Mouse (Mus musculus) midbrain, embryonic 14.5 days (tissue): ENCODE results near the gene Tyk2. TPM values are rescaled to one million over a fixed set of nuclear protein-coding genes. Genes with fewer than 3 reads are reported as not detected.

Experiments
- ATAC-seq: fragments of 200-750 bp; cut with Nextera tagmentation; 2 replicates; pipeline ENCODE4 v1.8.0; 2017; ENCODE audit warnings: moderate number of reproducible peaks, moderate library complexity; ENCODE audit not compliant: low FRiP score, low TSS enrichment
- DNase-seq: peaks from one replicate; pipeline ENCODE4 v3.0.0-alpha.2; 2015
- H3K27ac ChIP-seq: fragments of 300-500 bp; sonication (generic); replicated peaks from 2 replicates; pipeline ENCODE4 v1.5.1; 2014; ENCODE audit warnings: mild to moderate bottlenecking, low read depth, low read length, moderate library complexity
- H3K27me3 ChIP-seq: fragments of 300-500 bp; sonication (generic); 2 replicates; pipeline ENCODE4 v1.6.1; 2014; ENCODE audit warnings: low read length, control low read depth, mixed read lengths; ENCODE audit not compliant: control insufficient read depth, insufficient read depth
- H3K36me3 ChIP-seq: fragments of 300-500 bp; sonication (generic); 2 replicates; pipeline ENCODE4 v1.6.1; 2014; ENCODE audit warnings: low read length, control low read depth; ENCODE audit not compliant: control insufficient read depth, insufficient read depth
- H3K4me1 ChIP-seq: fragments of 300-500 bp; sonication (generic); 2 replicates; pipeline ENCODE4 v1.6.1; 2014; ENCODE audit warnings: mild to moderate bottlenecking, antibody characterized with exemption, low read length, control low read depth; ENCODE audit not compliant: control insufficient read depth, insufficient read depth
- H3K4me2 ChIP-seq: fragments of 300-500 bp; sonication (generic); 2 replicates; pipeline ENCODE4 v1.6.1; 2014; ENCODE audit warnings: mild to moderate bottlenecking, low read length, moderate library complexity
- H3K4me3 ChIP-seq: fragments of 300-500 bp; sonication (generic); replicated peaks from 2 replicates; pipeline ENCODE4 v1.5.1; 2014; ENCODE audit warnings: low read depth, low read length
- H3K9ac ChIP-seq: fragments of 300-500 bp; sonication (generic); replicated peaks from 2 replicates; pipeline ENCODE4 v1.6.1; 2014; ENCODE audit warnings: mild to moderate bottlenecking, low read length, moderate library complexity
- H3K9me3 ChIP-seq: fragments of 300-500 bp; sonication (generic); 2 replicates; pipeline ENCODE4 v1.6.1; 2016; ENCODE audit warnings: low read length, control low read depth, mixed read lengths; ENCODE audit not compliant: control insufficient read depth
- WGBS: fragments of 180-500 bp; shearing (Covaris S2); extraction: QIAGEN DNeasy Blood & Tissue Kit; methylation state at CpG from one replicate; pipeline ENCODE4 v1.1.7; 2014; 5-methylcytosine and 5-hydroxymethylcytosine counted together
- polyA plus RNA-seq: library from polyadenylated mRNA; unstranded; fragments of >200 nt; fragmentation: Nextera tagmentation; extraction: Ambion mirVana; gene quantifications from 2 replicates; pipeline ENCODE4 v1.2.1, GENCODE M21; 2014

Gene Tyk2
- polyA plus RNA-seq, 1 experiment from 2014 or later = 8.5 TPM

DNA sequence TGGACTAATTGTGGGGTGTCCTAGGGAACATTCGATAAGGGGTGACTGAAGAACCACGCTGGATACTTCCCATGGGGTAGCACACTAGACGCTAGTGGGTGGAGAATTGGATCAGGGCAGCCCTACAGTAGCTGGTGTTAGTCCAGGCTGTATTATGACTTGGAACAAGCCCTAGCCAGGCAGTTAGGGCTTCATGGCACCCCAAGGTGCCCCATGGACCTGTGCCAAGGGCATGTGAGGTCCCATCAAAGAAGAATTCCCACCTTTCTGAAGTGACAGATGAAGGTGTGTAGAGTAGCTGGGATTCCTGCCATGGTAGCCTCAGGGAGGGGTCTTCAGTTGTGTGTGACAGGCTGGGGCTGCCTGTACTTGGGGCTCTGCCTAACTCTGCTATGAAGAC is 35.5 kb upstream of the Tyk2 start:
- DNase-seq (no peak), ATAC-seq (no peak)
- H3K36me3 ChIP-seq = no peaks in the 10 kb centered on the region
- WGBS = 39% methylated on average over 3 of the region's 3 CpGs
- peaks cover 54% of the 10 kb centered on the region for H3K27me3 ChIP-seq
- H3K9ac ChIP-seq = no peak overlapping the region; the same call in 1 of the 2 replicates
- H3K27ac ChIP-seq = no peak overlapping the region
- no peaks in the 10 kb centered on the region; the same call in 1 of the 2 replicates for H3K4me1 ChIP-seq
- H3K4me2 ChIP-seq = peak overlapping the region; percentile 63
- no peaks in the 10 kb centered on the region for H3K9me3 ChIP-seq
- H3K4me3 ChIP-seq = peak overlapping the region; percentile 39

DNA sequence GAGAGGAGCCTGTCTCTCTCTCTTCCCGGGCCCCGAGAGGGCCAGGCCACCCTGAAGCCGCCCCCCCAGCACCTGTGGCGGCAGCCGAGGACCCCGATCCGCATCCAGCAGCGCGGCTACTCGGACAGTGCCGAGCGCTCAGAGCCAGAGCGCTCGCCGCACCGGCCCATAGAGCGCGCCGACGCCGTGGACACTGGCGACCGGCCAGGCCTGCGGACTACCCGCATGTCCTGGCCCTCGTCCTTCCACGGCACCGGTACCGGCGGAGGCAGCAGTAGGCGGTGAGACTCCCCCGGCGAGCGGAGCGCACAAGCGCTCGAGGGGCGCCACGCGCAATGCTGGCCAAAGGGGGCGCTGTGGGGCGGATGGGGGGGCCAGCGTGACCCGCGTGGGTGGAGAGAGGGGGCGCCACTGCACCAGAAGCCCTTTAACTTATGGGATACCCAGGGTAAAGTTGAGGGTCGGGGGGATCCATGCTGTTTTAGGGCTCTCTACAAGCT is 35.0 kb upstream of the Tyk2 start:
- no peak for ATAC-seq
- no peaks in the 10 kb centered on the region for H3K36me3 ChIP-seq
- H3K4me1 ChIP-seq = no peaks in the 10 kb centered on the region; the same call in 1 of the 2 replicates
- DNase-seq = peak; percentile 55
- peak overlapping the region; percentile 63 for H3K4me2 ChIP-seq
- H3K4me3 ChIP-seq = peak overlapping the region; percentile 39
- H3K27ac ChIP-seq = no peak overlapping the region
- WGBS = 1% methylated on average over 47 of the region's 47 CpGs
- H3K9me3 ChIP-seq = no peaks in the 10 kb centered on the region
- peaks cover 55% of the 10 kb centered on the region for H3K27me3 ChIP-seq
- H3K9ac ChIP-seq = peak overlapping the region; percentile 36; the same call in 1 of the 2 replicates

DNA sequence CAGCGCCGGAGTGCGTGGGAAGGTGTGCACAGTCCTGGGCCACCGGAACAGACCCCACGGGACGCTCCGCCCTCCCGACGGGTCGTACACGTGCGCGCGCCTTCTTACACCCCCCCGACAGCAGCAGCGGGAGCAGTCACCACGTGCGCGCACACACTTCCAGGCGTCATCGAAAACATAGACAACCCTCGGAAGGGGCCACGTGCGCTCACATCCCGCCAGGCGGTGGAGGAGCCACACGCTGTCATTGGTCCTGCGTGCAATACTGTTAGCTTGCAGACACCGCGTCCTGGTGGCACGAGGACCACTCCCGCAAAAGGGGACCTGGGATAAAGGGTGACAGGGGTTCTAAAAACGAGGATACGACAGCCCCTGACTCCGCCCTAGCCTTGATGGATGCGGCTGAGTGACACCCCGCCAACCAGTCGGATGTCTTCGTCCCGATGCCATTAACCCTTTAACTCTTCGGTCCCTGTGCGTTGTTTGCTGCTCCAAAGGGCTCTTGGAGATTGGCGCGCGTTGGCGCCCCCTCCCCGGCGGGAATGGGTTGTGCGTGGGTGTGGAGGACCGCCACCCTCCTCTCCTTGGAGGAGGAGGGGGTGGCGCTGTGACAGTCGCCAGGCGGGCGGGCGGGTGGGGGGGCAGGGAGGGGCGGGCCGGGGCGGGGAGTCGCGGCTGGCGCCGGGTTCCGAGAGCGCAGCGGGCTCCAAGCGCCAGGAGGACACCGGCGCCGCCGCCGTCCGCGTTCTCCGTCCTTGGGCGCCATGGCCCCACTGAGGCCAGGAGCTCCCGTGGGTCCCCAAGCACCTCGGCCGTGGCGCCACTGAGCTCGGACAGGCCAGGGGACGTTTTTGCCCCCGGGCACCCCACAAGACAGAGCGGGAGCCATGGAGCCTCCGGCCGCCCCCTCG is 34.3 kb upstream of the Tyk2 start, which contains the start of gene Pde4a:
Gene Pde4a, plus strand, starts transcription at position 674 of the 911 bp plus-strand sequence.
- Histone ChIP-seq H3K9ac (peak within 1 kb of the TSS; percentile 36; the same call in 1 of the 2 replicates), H3K9me3 (no peaks in the 10 kb centered on the region), H3K4me2 (peak within 1 kb of the TSS; percentile 63), H3K4me1 (no peaks in the 10 kb centered on the region; the same call in 1 of the 2 replicates), H3K27me3 (peaks cover 55% of the 10 kb centered on the region), H3K36me3 (no peaks in the 10 kb centered on the region), H3K27ac (no peak within 1 kb of the TSS), H3K4me3 (peak within 1 kb of the TSS; percentile 39)
- DNase-seq (peak; percentile 73), ATAC-seq (peak; percentile 32)
- 1% methylated on average over 78 of the region's 86 CpGs for WGBS

DNA sequence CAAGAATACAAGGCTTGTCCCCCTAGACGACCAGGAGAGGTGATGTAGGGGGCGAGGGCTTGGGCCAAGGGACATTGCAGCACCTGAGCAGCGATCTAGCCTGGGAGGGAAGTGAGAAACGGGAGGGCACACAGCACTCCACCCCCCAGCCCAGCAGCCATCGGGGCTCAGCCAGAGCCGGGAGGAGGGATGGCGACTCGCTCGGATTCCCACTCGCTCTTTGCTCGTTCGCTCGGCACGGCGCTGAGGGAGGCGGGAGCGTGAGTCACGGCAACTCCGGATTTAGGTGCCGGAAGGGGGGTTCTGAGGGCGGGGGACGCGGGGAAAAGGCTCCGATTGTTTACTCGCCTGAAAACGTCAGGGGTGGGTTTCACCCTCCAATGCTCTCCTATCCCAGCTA is 33.0 kb upstream of the Tyk2 start:
- H3K9ac ChIP-seq = no peak overlapping the region
- no peak overlapping the region for H3K4me3 ChIP-seq
- no peaks in the 10 kb centered on the region for H3K36me3 ChIP-seq
- peaks cover 55% of the 10 kb centered on the region for H3K27me3 ChIP-seq
- peak overlapping the region; percentile 36 for H3K4me2 ChIP-seq
- no peaks in the 10 kb centered on the region for H3K9me3 ChIP-seq
- H3K27ac ChIP-seq = no peak overlapping the region
- no peaks in the 10 kb centered on the region; the same call in 1 of the 2 replicates for H3K4me1 ChIP-seq
- 1% methylated on average over 26 of the region's 26 CpGs for WGBS
- ATAC-seq = no peak
- DNase-seq = no peak

DNA sequence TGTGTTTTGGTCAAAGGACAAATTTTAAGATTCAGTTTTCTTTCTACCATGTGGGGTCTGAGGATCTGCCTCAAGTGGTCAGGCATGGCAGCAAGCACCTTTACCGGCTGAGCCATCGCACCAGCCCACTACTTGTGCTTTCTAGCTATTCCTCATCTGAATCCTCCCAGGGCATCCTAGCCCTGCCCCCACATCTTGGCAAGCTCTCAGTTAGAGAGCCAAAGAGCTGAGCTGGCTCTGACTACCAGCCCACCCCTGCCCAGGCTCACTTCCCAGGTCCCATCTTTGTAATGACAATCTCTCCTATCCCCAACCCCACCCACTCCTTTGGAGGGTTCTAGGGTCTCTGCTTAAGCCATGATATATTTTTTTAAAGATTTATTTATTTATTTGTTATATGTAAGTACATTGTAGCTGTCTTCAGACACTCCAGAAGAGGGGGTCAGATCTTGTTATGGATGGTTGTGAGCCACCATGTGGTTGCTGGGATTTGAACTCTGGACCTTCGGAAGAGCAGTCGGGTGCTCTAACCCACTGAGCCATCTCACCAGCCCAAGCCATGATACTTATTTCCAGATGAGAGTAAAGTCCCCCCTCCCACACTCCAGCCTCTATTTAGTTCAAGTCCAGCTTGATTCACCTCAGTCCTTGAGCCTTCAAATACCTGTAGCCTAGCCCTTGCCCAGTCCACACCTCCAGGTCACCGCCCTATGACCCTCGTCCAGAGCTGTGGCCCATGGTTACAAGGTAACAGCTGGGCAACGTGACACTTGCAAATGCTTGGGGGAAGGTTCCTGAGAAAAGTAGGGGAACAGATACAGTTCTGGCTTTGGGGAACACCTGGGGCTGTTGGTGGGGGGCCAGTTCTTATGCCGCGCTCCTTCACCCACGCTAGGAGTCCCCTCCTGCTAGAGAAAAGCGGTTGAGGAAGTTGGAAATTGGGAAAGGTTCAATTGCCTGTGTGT is 32.3 kb upstream of the Tyk2 start:
- Histone ChIP-seq H3K27ac (no peak overlapping the region), H3K36me3 (no peaks in the 10 kb centered on the region), H3K9me3 (no peaks in the 10 kb centered on the region), H3K4me3 (no peak overlapping the region), H3K4me1 (no peaks in the 10 kb centered on the region; the same call in 1 of the 2 replicates), H3K9ac (no peak overlapping the region), H3K4me2 (no peak overlapping the region), H3K27me3 (peaks cover 55% of the 10 kb centered on the region)
- 34% methylated on average over 11 of the region's 11 CpGs for WGBS
- DNase-seq = no peak
- no peak for ATAC-seq

DNA sequence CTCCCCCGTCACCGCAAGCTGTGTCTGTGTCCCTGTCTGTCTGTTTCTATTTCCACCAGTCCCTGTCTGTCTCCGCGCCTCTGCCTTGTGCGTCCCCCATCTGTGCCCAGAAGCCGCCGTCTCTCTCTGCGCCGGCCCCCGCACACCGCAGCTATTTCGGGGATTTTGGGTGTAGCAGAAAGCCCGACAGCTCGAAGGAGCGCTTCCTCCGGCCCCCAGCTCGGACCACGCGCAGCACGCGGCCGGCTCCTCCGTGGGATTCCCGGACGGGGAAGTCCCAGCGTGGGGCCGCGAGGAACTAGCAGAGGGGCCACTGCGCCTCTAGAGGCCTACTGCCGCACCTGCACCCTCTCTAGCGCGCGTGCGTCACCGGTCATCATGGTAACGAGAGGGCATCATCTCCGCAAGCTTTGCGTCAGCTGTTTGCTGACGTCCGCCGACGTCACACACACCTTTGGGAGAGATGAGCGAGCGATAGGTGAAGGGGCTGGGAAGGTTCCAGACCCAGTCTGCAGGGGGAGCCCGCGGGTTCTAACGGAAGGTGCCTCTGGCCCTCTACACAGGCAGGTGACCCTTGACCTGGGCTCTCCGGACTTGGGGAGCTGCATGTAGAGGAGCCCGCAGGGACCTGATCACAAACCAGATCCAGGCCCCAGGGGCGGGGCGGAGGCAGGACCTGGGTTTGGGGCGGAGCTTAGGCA is 30.3 kb upstream of the Tyk2 start:
- peak; percentile 58; the same call in 1 of the 2 replicates for ATAC-seq
- H3K9me3 ChIP-seq = no peaks in the 10 kb centered on the region
- WGBS = under 1% methylated on average over 52 of the region's 52 CpGs

DNA sequence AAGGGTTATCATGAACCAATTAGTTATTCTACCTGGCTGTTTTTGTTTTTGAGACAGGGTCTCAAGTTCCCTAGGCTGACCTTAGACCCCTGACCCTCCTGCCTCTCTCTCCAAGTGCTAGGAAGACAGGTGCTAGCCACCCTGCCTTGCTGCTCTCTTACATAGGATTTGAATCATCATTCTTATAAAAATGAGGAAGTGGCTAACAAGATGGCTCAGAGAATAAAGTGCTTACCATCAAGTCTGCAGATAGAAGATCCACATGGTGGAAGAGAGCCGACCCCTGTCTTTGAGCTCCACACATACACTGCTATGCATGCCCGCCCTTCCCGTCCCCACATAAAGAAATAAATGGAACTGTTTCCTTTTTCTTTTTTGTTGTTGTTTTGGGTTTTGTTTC is 23.7 kb upstream of the Tyk2 start:
- Histone ChIP-seq H3K27me3 (peaks cover 9% of the 10 kb centered on the region; the same call in 1 of the 2 replicates), H3K27ac (no peak overlapping the region), H3K4me1 (no peaks in the 10 kb centered on the region), H3K9me3 (no peaks in the 10 kb centered on the region), H3K9ac (no peak overlapping the region), H3K36me3 (no peaks in the 10 kb centered on the region), H3K4me3 (no peak overlapping the region), H3K4me2 (no peak overlapping the region)
- no peak for ATAC-seq
- DNase-seq = no peak
- 83% methylated on average over 3 of the region's 3 CpGs for WGBS

More for the DNA sequence above, 30.3 kb upstream of the Tyk2 start:
- Histone ChIP-seq H3K4me2 (peak overlapping the region; percentile 66), H3K9ac (peak overlapping the region; percentile 65), H3K27ac (no peak overlapping the region), H3K27me3 (peaks cover 45% of the 10 kb centered on the region), H3K4me1 (no peaks in the 10 kb centered on the region; the same call in 1 of the 2 replicates), H3K4me3 (peak overlapping the region; percentile 45), H3K36me3 (no peaks in the 10 kb centered on the region)
- DNase-seq = peak; percentile 93
